ENCODE assay signal across 9 mouse cellular contexts in genomic region chr14:76731096-76731986, GRCm38 (mm10).
A peak's percentile ranks its signal among the peaks of the same experiment; 100 is the strongest.
DNase-seq lines count a peak whose midpoint lies in the region; ATAC-seq lines count a peak whose summit lies in the region.
"Had no signal": no experiment of that assay in that cellular context is flagged by ENCODE, and none has a peak within 500 bp of the region (broad histone marks: within the 10 kb centered on the region; RNA-seq: fewer than 3 reads in every experiment).

No protein-coding gene starts in this region.

- peak; percentile 26; the same call in 1 of the 2 replicates for ATAC-seq in cerebellum, adult (ENCODE audit: insufficient number of reproducible peaks, low FRiP score, low TSS enrichment)
- no peak for ATAC-seq in erythroblast, adult 5-6 weeks (replicated peaks; ENCODE audit: low FRiP score, poor library complexity, severe bottlenecking)

- no peak for DNase-seq in cerebellum, adult 9-10 months
- DNase-seq in right cerebral cortex, adult 2 months (ENCODE audit: low spot score in 2 of 2): peak; percentile 45 to 47
- no peak for DNase-seq in right cerebral cortex, postnatal 10 days (ENCODE audit: low spot score in 2 of 2)
- DNase-seq in heart, postnatal 4 days: peak; percentile 68
- no peak for DNase-seq in testis, postnatal 14 days (ENCODE audit: low spot score)
- no peak for DNase-seq in adrenal gland, postnatal 14 days
- DNase-seq: B cell, adult 2 months had no signal

Comparison
In these comparisons a context has a peak if more than half of its experiments do, and no peak if none do; other contexts are left out.
1. DNase-seq: peak in right cerebral cortex, adult 2 months (2 of 2) and heart, postnatal 4 days (single experiment); none in cerebellum, adult 9-10 months (single experiment), right cerebral cortex, postnatal 10 days (0 of 2), testis, postnatal 14 days (single experiment) and adrenal gland, postnatal 14 days (single experiment).